Mouse (Mus musculus): Measurements from ENCODE around the gene Mettl2. TPM values are rescaled to one million over a fixed set of nuclear protein-coding genes. Genes with fewer than 3 reads are reported as not detected.

Mettl2 gene
- polyA plus RNA-seq (2014; fragmentation: Illumina TruSeq; extraction: RNeasy Lipid Tissue Mini Kit (QIAGEN cat#74804)): 29.8 TPM

DNA sequence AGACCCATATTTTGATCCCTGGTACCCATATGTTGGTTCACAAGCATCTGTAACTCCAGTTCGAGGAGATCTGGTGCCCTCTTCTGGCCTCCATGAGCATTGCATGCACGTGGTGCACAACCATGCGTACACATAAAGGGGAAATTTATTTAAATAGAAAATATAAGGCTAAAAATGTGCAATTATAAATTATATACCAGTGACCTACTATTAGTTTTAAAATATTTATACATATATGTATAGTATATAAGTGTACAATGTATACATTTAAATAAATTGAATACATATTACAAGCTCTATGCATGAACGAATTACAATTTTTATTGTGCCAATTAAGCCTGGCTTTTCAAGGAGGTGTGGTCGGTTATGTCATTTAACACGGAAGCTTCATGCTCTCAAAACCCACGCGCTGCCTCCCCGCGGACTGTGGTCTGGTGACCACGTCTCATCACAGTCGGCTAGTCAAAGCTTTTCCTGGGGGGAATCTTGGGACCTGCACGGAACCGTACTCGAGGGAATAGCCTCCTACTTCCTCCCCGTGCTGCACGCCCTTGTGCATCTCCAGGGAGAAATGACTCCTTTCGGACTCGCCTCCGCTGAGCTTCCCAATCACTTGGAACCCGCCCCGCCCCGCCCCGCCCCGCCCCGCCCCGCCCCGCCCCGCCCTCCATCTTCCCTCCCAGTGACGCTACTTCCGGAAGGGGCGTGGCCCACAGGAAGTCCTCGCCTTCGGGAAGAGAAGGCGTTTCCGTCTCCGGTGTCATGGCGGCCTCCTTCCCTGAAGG lies at the start of gene Mettl2:
Gene Mettl2 (plus strand): TSS at position 691 of the 785 bp plus-strand sequence.

DNA sequence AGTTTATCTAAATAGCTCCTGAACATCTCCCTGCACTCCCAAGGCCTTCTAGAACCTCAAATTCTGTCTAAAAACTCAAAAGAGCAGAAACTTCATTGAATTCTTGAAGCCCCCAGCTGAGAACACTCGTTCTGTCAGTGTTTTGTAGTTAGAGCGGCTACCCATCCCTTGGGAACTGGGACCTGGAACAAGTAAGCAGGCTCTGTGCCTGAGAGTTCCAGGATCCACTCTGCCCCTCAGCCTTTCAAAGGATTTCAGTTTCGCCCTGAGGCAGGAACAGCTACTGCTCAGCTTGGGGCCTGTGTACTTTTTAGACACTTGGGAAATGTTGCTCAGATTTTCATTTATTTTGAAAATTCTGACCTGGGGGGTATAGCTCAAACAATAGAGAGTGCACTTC lies 20.4 kb downstream of the Mettl2 start, which contains the start of gene Gm10842:
Gene Gm10842 (plus strand): TSS at position 301 of the 400 bp plus-strand sequence.

DNA sequence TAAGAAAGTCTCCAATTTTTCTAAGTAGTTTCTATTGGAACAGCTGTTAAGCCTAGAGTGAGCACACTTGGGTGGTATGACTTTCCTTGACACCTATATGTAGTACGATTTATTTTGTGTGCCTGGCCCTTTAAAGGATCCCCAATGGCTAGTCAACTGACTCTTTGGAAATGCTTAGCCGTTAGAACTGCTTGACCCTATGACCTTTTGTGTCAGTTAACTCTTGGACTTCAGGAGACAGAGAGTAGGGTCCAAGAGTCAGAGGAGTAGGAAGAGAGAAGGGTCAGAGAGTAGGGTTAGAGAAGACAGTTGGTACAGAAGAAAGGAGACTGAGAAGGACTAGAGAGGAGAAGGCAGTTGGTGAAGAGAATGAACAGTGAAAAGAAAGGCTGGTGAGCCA lies 52.3 kb downstream of the Mettl2 start, which contains the start of gene Tlk2:
Gene Tlk2 (plus strand): TSS at position 292 of the 400 bp plus-strand sequence.

Other genes with a start within 250 kb of the Mettl2 start
- 5.8 TPM for gene Efcab3, start 62.8 kb upstream of the Mettl2 start, polyA plus RNA-seq (2014; fragmentation: Illumina TruSeq; extraction: RNeasy Lipid Tissue Mini Kit (QIAGEN cat#74804))
- not detected for gene Gm10842, start 20.5 kb downstream of the Mettl2 start, polyA plus RNA-seq (2014; fragmentation: Illumina TruSeq; extraction: RNeasy Lipid Tissue Mini Kit (QIAGEN cat#74804))
- gene Tlk2, start 52.4 kb downstream of the Mettl2 start, polyA plus RNA-seq (2014; fragmentation: Illumina TruSeq; extraction: RNeasy Lipid Tissue Mini Kit (QIAGEN cat#74804)): 140 TPM
- 0.74 TPM for gene Mrc2, start 166.2 kb downstream of the Mettl2 start, polyA plus RNA-seq (2014; fragmentation: Illumina TruSeq; extraction: RNeasy Lipid Tissue Mini Kit (QIAGEN cat#74804))

Measured in ovary, adult 10 weeks (tissue).